Mouse (Mus musculus): Measurements from ENCODE around the gene Mrps18a.
A peak's percentile ranks its signal among the peaks of the same experiment; 100 is the strongest.

Gene Mrps18a

DNA sequence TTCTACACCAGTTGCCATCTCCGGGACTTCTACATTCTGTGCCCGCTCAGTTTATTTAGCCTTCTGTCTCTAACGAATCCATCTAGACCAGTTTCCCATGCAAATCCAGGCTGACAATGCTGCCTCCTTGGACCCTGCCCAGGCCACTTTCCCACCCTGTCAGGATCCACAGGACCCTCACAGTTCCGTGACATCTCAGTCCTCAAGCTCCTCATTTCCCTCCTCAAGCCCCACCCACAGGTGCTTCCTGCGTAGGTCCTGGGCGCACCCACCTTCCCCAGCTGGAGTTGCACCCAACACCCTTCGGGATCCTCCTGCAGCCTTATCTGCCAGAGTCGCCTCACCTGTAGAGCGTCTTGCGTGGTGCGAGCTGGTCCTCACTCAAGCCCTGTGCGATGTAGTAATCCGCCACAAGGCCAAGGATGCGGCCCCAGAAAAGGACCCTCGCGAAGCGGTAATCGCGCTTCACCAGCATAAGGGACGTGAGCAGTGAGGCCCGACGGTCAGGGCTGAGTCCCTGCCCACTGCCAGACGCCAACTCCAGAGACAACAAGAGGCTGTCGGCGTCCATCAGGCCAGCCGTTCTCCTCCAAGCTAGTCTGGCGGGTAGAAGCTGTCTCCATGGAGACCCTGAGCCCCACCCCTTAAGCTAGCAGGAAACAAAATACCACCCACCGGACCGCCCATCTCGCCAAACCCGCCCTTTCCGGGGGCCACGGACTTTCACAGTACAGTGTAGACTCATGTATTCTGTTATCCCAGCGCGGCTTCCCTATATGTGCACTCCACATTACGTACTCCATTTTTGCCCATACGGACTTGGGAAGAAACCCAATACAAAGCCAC, 33.0 kb downstream of the Mrps18a start, which contains the start of gene Rsph9:
Gene Rsph9 (minus strand): TSS at position 639 of the 846 bp plus-strand sequence.
- peak; percentile 65 for DNase-seq (ENCODE audit: low spot score)

DNA sequence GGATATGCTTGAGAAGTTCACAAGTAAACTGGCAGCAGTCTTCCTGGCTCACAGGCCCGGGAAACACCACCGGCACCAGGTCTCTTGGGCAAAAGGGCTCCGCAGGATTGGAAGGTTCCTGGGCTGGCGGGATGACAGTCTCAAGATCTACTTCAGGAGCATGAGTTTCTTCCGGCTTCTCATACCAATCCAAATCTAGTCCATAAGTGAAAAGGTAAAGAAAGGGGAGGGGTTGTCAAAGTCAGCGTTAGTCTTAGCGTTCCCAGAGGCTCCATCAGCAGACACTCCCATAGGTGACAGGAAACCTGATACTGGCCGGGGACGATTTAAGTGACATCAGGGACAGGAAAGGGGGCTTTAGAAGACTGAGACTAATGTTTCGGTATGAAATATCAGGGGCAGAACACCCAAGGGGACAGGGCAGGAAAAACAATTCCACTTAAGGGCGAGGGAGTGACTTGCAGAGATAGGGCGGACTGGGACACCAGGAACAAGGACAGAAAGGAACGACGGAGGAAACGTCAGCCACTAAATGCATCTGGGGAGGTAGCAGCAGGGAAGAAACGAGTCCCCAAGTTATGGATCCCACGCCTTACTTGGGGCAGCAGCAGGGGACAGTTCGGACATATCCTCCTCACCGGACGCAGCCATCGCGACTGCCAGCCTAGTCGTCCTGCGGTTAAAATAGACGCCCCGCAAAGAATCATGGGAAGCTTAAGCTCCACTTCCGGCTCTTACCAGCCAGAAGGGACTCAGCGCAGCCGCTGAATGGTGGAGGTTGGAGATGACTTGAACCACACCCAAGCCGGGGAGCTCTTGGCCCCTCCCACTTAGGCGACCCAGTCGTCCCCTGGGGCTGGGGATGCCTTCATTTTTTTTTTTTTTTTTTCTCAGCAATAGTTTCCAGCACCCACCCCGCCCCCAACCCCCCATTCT, 42.3 kb downstream of the Mrps18a start, which contains the start of gene Mad2l1bp:
Gene Mad2l1bp (minus strand): TSS at position 707 of the 936 bp plus-strand sequence.
- DNase-seq (ENCODE audit: low spot score): peak; percentile 79

- no peak for DNase-seq (ENCODE audit: low spot score)
Measured at GRCm38 (mm10) chr17:46154336-46154735, 43.5 kb downstream of the Mrps18a start.

DNA sequence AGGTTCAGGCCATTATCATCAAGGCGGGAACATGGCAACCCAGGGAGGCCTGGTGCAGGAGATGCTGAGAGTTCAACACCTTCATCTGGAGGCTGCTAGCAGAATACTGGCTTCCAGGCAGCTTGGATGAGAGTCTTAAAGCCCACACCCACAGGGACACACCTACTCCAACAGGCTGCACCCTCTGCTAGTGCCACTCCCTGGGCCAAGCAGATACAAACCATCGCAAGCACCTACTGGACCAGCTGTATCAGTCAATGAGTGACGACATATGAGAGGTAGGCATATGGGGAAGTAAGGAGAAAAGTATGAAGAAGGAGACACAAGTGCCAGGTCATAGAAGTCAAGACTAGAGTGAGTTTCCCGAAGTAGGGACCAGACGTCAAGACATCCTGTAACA, 45.9 kb downstream of the Mrps18a start:
- no peak for DNase-seq (ENCODE audit: low spot score)

DNA sequence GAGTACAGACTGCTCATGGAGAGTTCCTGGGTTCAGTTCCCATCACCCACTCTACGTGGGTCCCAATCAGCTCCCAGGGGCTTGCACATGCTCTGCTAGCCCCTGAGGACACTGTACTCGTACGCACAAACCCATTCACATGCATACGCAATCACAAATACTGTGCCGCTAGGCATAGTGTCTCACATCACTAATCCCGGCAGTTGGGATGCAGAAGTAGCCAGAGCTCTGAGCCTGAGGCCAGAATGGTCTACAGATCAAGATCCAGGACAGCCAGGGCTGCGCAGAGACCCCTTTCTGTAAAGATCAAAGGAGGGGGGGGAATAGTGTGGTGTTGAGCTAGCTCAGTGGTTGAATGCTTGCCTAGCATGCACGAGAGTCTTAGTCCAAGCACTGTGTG, 46.3 kb downstream of the Mrps18a start:
- no peak for DNase-seq (ENCODE audit: low spot score)

GRCm38 (mm10) chr17:46159236-46159635, 48.5 kb downstream of the Mrps18a start:
- no peak for DNase-seq (ENCODE audit: low spot score)

DNA sequence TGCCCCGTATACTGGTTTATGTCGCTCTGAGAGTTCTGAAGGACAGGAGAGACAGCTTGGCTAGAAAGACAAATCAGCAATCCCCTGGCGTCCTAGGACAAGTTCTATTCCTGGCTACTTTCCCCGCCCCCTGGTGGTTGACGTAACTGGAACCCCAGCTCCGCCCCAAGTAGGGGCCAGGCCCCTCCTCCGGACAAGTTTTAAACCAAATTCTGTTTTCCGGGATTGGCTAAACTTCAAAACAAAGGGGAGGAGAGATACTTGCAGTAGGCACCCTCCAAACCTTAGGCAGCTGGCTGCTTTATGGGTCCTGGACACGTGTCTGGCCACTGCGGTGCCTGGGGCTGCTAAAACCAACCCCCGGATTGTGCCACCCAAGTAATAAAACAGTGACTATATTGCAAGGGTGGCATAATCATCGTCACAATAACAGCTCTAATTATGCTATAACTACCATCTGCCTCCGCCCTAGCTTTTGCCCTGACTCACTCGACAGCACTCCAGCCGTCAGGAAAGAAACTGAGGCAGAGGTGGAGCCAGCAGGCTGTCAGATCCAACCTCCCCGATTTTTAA, 49.4 kb downstream of the Mrps18a start:
- peak; percentile 82 for DNase-seq (ENCODE audit: low spot score)

GRCm38 (mm10) chr17:46160686-46161085, 49.9 kb downstream of the Mrps18a start, which contains the start of gene Gtpbp2:
Gtpbp2 (plus strand) TSS chr17:46161032.
- peak; percentile 98 for DNase-seq (ENCODE audit: low spot score)

DNA sequence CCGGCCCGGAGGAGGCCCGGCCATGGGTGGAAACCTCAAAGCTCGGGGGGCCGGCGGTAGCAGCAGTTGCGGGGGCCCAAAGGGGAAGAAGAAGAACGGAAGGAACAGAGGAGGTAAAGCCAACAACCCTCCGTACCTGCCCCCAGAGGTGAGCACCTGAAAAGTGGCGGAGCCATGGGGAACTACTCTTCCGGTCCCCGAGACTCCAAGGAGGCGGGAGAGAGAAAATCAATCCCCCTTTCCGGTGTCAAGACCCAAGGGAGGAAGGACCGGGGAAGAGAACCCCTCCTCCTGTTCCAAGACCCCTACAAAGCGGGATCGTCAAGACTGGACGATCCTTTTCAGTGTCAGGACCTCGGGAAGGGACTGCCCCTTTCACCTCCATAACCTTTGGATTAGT, 50.4 kb downstream of the Mrps18a start:
- DNase-seq (ENCODE audit: low spot score): no peak

DNA sequence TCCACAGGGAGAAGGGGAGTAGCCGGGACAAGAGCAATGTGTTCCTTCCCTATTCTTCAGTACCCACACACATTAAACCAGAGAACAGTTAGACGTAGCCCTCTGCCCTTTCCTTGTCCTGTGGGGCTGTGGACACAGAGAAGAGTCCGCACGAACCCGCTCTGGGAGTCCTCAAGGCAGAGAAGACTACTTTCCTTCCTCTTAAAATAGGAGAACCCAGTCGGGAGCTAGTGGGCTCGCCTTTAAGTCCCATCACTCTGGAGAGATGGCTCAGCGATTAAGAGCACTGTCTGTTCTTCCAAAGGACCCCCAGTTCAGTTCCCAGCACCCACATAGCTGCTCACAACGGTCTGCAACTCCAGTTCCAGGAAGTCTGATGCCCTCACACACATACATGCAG, 50.9 kb downstream of the Mrps18a start:
- no peak for DNase-seq (ENCODE audit: low spot score)

- DNase-seq (ENCODE audit: low spot score): no peak
Measured at GRCm38 (mm10) chr17:46162551-46162950, 51.8 kb downstream of the Mrps18a start.

GRCm38 (mm10) chr17:46162951-46163421, 52.2 kb downstream of the Mrps18a start:
- no peak for DNase-seq (ENCODE audit: low spot score)

GRCm38 (mm10) chr17:46164301-46164700, 53.5 kb downstream of the Mrps18a start:
- DNase-seq (ENCODE audit: low spot score): no peak

- no peak for DNase-seq (ENCODE audit: low spot score)
Measured at GRCm38 (mm10) chr17:46164791-46165190, 54.0 kb downstream of the Mrps18a start.

DNA sequence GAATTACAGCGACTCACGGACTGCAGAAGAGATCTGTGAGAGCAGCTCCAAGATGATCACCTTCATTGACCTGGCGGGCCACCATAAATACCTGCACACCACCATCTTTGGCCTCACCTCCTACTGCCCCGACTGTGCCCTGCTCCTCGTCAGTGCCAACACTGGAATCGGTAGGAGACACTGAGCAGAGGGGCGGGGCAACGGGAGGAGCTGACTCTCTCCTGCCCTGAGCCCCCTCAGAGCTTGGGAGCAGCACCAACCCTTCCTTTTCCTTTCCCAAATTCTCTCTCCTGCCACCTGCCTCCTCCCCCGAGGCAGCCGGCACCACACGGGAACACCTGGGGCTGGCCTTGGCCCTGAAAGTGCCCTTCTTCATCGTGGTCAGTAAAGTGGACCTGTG, 54.7 kb downstream of the Mrps18a start:
- DNase-seq (ENCODE audit: low spot score): no peak

DNA sequence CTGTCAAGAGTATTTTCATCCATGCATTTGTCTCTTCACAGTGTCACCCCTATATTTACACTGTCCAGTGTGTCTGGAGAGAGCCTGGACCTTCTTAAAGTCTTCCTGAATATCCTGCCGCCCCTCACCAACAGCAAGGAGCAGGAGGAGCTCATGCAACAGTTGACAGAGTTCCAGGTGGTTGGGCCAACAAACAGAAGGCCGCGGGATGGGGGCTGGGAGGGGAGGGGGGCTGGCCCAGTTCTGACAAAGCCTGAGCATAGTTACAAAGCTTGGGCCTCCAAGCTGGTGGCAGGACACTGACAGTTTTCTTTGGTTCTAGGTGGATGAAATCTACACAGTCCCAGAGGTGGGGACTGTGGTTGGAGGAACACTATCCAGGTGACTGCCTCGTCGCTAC, 55.5 kb downstream of the Mrps18a start:
- DNase-seq (ENCODE audit: low spot score): no peak

DNA sequence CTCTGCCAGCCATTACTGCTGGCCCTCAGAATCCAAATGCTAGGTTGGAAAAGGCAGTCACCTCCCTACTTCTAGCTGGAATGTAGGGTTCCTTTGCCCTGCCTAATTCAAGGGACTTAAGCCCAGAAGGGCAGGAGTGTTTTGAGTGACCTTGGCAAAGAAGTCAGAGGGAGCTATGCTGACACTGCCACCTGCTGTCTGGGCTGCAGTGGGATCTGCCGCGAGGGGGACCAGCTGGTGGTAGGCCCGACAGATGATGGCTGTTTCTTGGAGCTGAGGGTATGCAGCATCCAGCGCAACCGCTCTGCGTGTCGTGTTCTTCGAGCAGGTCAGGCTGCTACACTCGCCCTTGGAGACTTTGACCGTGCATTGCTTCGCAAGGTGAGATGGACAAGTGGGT, 56.2 kb downstream of the Mrps18a start:
- DNase-seq (ENCODE audit: low spot score): no peak

- DNase-seq (ENCODE audit: low spot score): no peak
Measured at GRCm38 (mm10) chr17:46168318-46168717, 57.5 kb downstream of the Mrps18a start.

DNA sequence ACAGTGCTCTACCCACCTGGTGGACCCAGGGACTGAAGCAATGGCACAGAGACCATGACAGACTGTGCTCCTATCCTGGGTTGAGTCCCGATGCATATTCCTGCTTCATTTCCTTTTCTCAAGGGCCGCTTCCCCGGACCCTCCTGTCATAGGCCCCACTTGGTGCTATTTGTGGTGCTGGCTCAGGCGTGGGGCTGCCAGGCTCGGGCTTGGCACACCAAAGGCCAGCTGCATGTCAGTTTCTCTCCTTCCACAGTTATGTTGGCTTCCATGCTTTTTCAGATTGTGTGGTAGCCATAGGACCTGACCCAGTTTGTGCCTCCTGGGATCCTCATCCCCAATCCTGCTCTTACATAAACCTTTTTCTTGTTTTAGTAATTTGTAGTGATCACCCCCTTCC, 58.0 kb downstream of the Mrps18a start:
- DNase-seq (ENCODE audit: low spot score): no peak

DNA sequence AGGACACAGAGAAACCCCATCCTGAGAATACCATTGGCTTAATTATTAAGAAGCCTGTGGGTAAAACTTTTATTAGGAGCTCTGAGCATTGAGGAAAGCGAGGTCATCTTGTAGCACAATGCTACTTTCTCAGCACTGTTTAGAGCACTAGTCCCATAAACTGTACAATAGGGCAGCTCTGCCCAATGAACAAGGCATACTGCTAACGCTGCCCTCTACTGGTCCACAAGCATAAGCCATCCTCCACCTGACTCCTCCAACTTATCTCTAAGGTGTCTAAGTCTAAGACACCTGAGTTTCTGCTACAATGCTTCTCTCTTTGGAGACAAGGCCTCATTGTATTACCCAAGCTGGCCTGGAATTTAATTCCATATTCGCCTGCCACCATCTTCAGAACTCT, 59.8 kb downstream of the Mrps18a start:
- no peak for DNase-seq (ENCODE audit: low spot score)

Data from left cerebral cortex, adult 11 months (tissue).